Mouse (Mus musculus): Measurements from ENCODE around the gene Dhfr. TPM values are rescaled to one million over a fixed set of nuclear protein-coding genes. Genes with fewer than 3 reads are reported as not detected.

Gene Dhfr
- total RNA-seq (2021): under 1 TPM; 0.61 to 0.96 TPM

- intact Hi-C loops (cut with DNase I): loop anchor here (5.0 kb wide), 1 partner anchor 388 kb away; no protein-coding TSS in a partner anchor
- peak; percentile 92 for DNase-seq (ENCODE audit: low spot score)
Observed at GRCm38 (mm10) chr13:92354456-92355271, at the start of gene Dhfr, which contains the start of gene Msh3. Gene Dhfr (plus strand): TSS chr13:92354726. Gene Msh3 (minus strand): TSS chr13:92355003.

GRCm38 (mm10) chr13:92305680-92306079 is 48.8 kb upstream of the Dhfr start, which contains the start of gene Gm20379:
Gene Gm20379 (plus strand): TSS chr13:92305980.
- DNase-seq (ENCODE audit: low spot score): no peak
- intact Hi-C loops (cut with DNase I): no loop called here

DNA sequence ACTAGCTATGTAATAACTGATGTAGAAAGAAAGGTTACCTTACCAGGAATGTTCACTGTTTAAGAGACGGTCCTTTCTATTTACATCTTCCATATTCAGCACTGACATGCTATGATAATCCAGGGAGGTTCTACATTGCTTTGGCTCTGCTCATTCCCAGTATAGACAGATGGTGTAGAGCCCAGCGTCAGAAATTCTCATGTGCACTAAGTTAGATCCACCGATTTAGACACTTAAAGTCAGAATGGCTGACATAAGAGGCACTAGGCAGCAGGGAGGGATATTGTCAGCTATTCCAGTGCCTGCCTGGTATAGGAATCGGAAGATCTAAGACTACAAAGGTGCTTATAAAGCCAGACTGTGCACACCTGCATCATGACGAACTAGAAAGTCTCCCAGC is 39.9 kb upstream of the Dhfr start:
- no peak for DNase-seq (ENCODE audit: low spot score)
- intact Hi-C loops (cut with DNase I): no loop called here

DNA sequence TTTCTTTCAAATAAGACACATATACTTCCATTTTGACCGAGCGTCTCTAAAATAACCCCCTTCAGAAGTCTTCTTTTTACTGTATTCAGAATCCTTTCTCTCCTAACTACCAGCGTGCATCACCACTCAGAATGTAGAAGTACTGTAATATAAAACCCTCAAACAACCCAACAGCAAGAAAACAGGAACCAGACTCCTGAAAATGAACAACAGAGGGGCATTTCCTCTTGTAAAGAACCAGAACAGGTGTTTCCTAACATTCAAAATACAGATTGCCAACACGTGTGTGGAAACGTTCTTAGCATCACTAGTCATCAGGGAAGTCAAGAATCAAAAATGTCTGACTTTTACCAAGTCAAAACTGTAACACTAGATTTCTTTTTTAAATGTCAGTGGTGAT is 33.8 kb upstream of the Dhfr start:
- intact Hi-C loops (cut with DNase I): no loop called here
- DNase-seq (ENCODE audit: low spot score): no peak

DNA sequence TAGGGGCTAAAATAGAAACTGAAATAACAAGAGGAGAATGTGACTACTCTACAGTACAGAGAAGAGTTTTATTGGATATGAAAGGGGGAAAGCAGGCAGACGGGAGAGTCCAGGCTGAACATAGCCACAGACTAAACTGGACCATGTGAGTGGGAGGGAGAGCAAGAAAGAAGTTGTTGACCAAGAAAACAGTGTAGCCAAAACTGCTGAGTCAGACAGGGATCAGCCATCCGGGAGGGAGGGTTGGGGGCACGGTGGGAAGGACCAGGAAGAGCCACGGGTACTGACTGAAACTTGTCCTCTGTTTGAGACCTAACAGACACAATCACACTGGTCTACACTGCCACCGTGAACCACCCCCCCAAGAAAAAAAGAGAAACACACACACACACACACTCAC is 28.5 kb upstream of the Dhfr start:
- intact Hi-C loops (cut with DNase I): no loop called here
- DNase-seq (ENCODE audit: low spot score): no peak

GRCm38 (mm10) chr13:92328000-92328399 is 26.5 kb upstream of the Dhfr start:
- DNase-seq (ENCODE audit: low spot score): no peak
- intact Hi-C loops (cut with DNase I): no loop called here

DNA sequence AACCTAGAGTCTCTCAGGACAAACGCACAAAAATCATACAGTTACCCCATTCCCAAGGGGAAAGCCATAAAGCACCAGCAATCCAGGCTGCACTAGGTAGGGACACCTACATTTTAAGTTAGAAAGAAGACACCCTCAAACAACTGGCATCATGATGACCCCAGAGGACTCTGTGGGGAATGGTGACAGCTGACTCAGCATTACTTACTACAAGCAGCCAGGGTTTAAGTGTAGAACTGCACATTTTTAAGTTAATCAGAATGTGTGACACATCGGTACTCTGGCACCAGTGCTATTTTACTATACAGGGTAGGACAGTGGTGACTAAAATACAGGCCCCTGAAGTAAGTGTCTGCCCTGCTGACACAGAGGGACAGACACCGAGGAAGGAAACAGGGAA is 23.9 kb upstream of the Dhfr start:
- intact Hi-C loops (cut with DNase I): no loop called here
- no peak for DNase-seq (ENCODE audit: low spot score)

GRCm38 (mm10) chr13:92332103-92332879 is 22.2 kb upstream of the Dhfr start:
- no peak for DNase-seq (ENCODE audit: low spot score)
- intact Hi-C loops (cut with DNase I): no loop called here

DNA sequence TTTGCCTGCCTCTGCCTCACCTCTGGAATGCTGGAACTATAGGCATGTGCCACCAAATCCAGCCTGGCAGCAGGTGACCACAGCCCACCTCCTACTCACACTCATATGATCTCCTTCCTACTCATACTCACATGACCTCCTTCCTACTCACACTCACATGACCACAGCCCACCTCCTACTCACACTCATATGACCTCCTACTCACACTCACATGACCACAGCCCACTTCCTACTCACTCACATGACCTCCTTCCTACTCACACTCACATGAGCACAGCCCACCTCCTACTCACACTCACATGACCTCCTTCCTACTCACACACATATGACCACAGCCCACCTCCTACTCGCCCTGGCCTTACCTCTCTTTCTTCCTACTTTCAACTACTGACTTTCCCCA is 17.7 kb upstream of the Dhfr start:
- intact Hi-C loops (cut with DNase I): loop anchor here (1.0 to 5.0 kb wide), 2 partner anchors 428 to 530 kb away; partner anchors contain the start of gene Zcchc9
- no peak for DNase-seq (ENCODE audit: low spot score)

DNA sequence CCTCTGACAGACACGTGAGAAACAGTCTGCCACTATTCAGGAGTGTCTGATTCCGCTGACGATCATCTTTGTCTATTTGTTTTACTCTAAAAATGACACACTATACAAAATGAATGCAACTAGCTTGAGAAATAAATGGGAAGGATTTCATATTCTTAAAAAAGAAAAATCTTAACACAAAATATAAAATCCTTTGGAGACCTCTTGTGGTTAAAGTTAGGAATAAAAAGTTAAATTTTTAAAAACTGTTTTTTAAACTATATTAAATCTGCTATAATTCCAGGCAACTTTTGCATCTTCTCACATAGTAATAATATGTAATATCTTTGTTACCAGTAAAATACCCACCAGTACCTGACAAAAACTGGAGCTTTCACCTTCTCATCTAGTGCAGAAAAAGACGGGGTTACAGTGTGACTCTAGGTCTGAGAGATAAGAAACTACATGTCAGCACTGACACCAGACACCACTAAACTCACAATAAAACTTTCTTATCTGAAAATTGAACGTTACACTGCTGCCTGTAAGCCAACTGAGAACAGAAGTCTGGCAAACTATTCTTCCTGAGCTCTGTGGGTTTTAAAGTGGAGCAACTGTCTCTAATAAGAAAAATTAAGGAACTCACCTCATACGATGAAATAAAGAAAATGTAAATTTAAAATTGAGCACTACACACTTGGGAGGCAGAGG is 16.6 kb upstream of the Dhfr start:
- no peak for DNase-seq (ENCODE audit: low spot score)
- intact Hi-C loops (cut with DNase I): loop anchor here (1.0 to 5.0 kb wide), 2 partner anchors 429 to 531 kb away; partner anchors contain the start of gene Zcchc9

GRCm38 (mm10) chr13:92339787-92340186 is 14.7 kb upstream of the Dhfr start:
- no peak for DNase-seq (ENCODE audit: low spot score)
- intact Hi-C loops (cut with DNase I): loop anchor here (5.0 kb wide), 1 partner anchor 532 kb away; the partner anchor contains the start of gene Zcchc9

GRCm38 (mm10) chr13:92344033-92344432 is 10.5 kb upstream of the Dhfr start:
- intact Hi-C loops (cut with DNase I): no loop called here

DNA sequence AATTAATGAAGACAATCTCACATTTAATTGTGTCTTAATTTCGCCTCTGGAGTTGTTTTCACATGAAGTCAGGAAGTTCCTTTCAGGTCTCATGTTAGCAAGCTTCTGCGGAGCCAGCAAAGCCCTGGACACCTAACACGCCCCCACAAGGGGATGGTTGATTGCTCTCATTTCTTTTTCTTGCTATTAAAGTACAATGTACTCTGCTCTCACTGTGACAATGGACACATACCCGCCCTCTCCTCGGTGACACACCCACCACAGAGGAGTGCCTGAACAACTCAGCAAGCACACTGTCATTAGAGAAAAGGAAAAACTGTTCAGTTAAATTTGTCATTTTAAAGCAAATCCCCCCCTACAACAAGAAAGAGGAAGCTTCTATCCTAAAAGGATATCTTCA is 8.2 kb upstream of the Dhfr start:
- DNase-seq (ENCODE audit: low spot score): no peak
- intact Hi-C loops (cut with DNase I): no loop called here

More at GRCm38 (mm10) chr13:92344033-92344432, 10.5 kb upstream of the Dhfr start:
- no peak for DNase-seq (ENCODE audit: low spot score)

DNA sequence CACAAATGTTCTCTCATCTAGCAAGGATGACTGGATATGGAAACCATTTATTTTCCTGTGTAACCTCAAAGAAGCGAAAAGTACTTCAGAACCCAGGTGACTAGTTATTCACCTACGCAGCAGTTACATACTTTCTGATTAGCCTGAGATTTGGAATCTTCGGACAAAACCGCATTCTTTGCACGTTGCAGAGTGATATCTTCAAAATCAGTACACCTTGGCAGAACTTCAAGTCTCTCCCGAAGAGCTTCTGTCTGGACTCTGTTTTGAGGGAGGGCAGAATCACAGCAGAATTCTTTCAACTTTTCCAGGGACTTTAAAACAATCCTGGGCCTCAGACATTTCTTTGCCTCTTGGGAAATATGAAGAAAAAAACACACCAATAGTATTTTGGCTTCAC is 3.4 kb upstream of the Dhfr start:
- DNase-seq (ENCODE audit: low spot score): no peak
- intact Hi-C loops (cut with DNase I): no loop called here

GRCm38 (mm10) chr13:92353956-92354355 is 570 bp upstream of the Dhfr start:
- intact Hi-C loops (cut with DNase I): no loop called here
- no peak for DNase-seq (ENCODE audit: low spot score)

- no peak for DNase-seq (ENCODE audit: low spot score)
- intact Hi-C loops (cut with DNase I): loop anchor here (5.0 kb wide), 1 partner anchor 387 kb away; no protein-coding TSS in a partner anchor
Observed at GRCm38 (mm10) chr13:92355272-92355643, 732 bp downstream of the Dhfr start.

DNA sequence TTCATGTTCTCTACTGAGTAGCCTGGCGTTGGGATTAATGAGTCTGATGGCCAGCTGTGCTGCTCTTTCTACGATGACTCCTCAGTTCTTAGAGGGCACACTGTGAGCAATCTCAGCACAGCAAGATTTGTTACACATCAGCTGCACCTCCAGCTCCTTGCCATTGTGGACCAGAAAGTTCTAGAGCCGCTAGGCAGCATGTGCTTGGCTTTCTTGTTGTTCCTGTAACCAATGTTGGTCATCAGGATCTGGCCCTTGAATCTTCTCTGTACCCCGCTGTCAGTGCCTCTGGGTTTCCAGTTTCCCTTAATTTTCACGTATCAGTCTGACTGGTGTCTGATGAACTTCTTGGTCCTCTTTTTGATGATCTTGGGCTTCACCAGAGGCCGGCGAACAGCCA is 1.9 kb downstream of the Dhfr start:
- intact Hi-C loops (cut with DNase I): loop anchor here (2.0 to 5.0 kb wide), 2 partner anchors 126 to 386 kb away; no protein-coding TSS in a partner anchor
- no peak for DNase-seq (ENCODE audit: low spot score)

- DNase-seq (ENCODE audit: low spot score): no peak
Observed at GRCm38 (mm10) chr13:92357644-92358043, 3.1 kb downstream of the Dhfr start.

DNA sequence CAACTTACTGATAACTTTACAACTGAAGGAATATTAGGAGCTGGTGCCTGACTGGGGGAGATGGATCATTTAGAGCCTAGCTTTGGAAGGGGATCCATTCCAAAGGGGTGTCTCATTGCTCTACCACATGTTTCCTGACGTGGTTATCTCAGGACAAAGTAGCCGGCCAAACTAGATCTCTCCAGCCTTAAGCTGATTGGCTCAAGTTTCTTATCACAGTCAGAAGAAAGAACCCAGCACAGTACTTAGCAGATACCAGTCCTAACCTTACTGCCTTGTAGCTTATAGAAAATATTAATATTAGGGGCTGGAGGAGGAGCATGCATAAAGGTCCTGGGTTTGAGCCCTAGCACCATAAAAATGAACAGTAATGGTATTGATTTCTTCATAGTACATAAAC is 7.1 kb downstream of the Dhfr start:
- intact Hi-C loops (cut with DNase I): no loop called here
- DNase-seq (ENCODE audit: low spot score): no peak

More at GRCm38 (mm10) chr13:92357644-92358043, 3.1 kb downstream of the Dhfr start:
- intact Hi-C loops (cut with DNase I): loop anchor here (2.0 to 5.0 kb wide), 2 partner anchors 125 to 385 kb away; no protein-coding TSS in a partner anchor

GRCm38 (mm10) chr13:92365312-92365711 is 10.8 kb downstream of the Dhfr start:
- intact Hi-C loops (cut with DNase I): no loop called here
- no peak for DNase-seq (ENCODE audit: low spot score)

All from heart, postnatal 25 days (tissue).